Mouse (Mus musculus): ENCODE results near the gene Palm. TPM values are rescaled to one million over a fixed set of nuclear protein-coding genes. Genes with fewer than 3 reads are reported as not detected.

Palm gene
- total and polyA plus RNA-seq, 2 experiments from 2014 or later = 156 to 242 TPM

GRCm38 (mm10) chr10:79811736-79812637 is 18.6 kb downstream of the Palm start:
- Histone ChIP-seq H3K36me3 (ENCODE audit: insufficient read depth, low read length) (peaks cover 42% of the 10 kb centered on the region), H3K4me3 (ENCODE audit: low read length) (no peak overlapping the region)
- WGBS = 31% methylated on average over 15 of the region's 15 CpGs

GRCm38 (mm10) chr10:79814271-79814842 is 21.0 kb downstream of the Palm start:
- TF ChIP-seq CTCF (IDR thresholded peaks at IDR 0.05; ENCODE audit: low read depth) = no peak
- 81% methylated on average over 5 of the region's 5 CpGs for WGBS
- H3K9ac ChIP-seq (replicated peaks; ENCODE audit: low read length) = no peak overlapping the region
- H3K9me3 ChIP-seq (ENCODE audit: low read length) = no peaks in the 10 kb centered on the region
- no peaks in the 10 kb centered on the region for H3K4me1 ChIP-seq (ENCODE audit: insufficient read depth, low read length)
- DNase-seq (ENCODE audit: low spot score) = no peak
- no peaks in the 10 kb centered on the region for H3K27me3 ChIP-seq (ENCODE audit: insufficient read depth, low read length)
- H3K4me3 ChIP-seq (ENCODE audit: low read length) = no peak overlapping the region
- peak; percentile 27; the same call in 1 of the 2 replicates for ATAC-seq
- no peak overlapping the region for H3K27ac ChIP-seq
- H3K4me2 ChIP-seq (ENCODE audit: low read depth, low read length) = no peak overlapping the region
- H3K36me3 ChIP-seq (ENCODE audit: insufficient read depth, low read length) = peaks cover 33% of the 10 kb centered on the region

More at GRCm38 (mm10) chr10:79811736-79812637, 18.6 kb downstream of the Palm start:
- no peak overlapping the region for H3K27ac ChIP-seq
- DNase-seq (ENCODE audit: low spot score) (peak; percentile 85), ATAC-seq (peak; percentile 57)
- H3K9me3 ChIP-seq (ENCODE audit: low read length) = no peaks in the 10 kb centered on the region
- no peaks in the 10 kb centered on the region for H3K27me3 ChIP-seq (ENCODE audit: insufficient read depth, low read length)
- H3K4me1 ChIP-seq (ENCODE audit: insufficient read depth, low read length) = no peaks in the 10 kb centered on the region
- peak; percentile 98 for TF ChIP-seq CTCF (IDR thresholded peaks at IDR 0.05; ENCODE audit: low read depth)
- no peak overlapping the region for H3K9ac ChIP-seq (replicated peaks; ENCODE audit: low read length)
- H3K4me2 ChIP-seq (ENCODE audit: low read depth, low read length) = no peak overlapping the region

- 83% methylated on average over 12 of the region's 12 CpGs for WGBS
- TF ChIP-seq CTCF (IDR thresholded peaks at IDR 0.05; ENCODE audit: low read depth) = no peak
- H3K36me3 ChIP-seq (ENCODE audit: insufficient read depth, low read length) = peaks cover 35% of the 10 kb centered on the region
- H3K27me3 ChIP-seq (ENCODE audit: insufficient read depth, low read length) = no peaks in the 10 kb centered on the region
- no peak for DNase-seq (ENCODE audit: low spot score)
- no peaks in the 10 kb centered on the region for H3K9me3 ChIP-seq (ENCODE audit: low read length)
- no peak overlapping the region for H3K27ac ChIP-seq
- H3K4me3 ChIP-seq (ENCODE audit: low read length) = no peak overlapping the region
- no peak overlapping the region for H3K4me2 ChIP-seq (ENCODE audit: low read depth, low read length)
- H3K9ac ChIP-seq (replicated peaks; ENCODE audit: low read length) = no peak overlapping the region
- no peaks in the 10 kb centered on the region for H3K4me1 ChIP-seq (ENCODE audit: insufficient read depth, low read length)
- ATAC-seq = no peak
Observed at GRCm38 (mm10) chr10:79815671-79816494, 22.5 kb downstream of the Palm start.

DNA sequence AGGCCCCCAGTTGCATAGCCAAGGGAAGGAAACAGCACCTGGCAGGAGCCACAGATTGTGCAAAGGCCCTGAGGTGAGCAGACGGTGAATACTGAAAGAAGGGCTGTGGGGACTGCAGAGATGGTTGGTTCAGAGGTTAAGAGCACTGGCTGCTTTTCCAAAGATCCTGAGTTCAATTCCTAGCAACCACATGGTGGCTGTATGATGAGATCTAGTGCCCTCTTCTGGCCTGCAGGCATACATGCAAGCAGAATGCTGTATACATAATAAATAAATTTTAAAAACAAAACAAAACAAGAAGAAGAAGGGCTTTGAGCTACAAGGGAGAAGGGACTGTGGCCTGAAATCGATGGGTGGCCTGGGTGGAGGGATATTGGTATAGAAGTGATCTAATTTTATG is 23.7 kb downstream of the Palm start:
- WGBS = 77% methylated on average over 2 of the region's 2 CpGs
- H3K4me1 ChIP-seq (ENCODE audit: insufficient read depth, low read length) = no peaks in the 10 kb centered on the region
- no peak overlapping the region for H3K4me3 ChIP-seq (ENCODE audit: low read length)
- no peak for DNase-seq (ENCODE audit: low spot score)
- H3K4me2 ChIP-seq (ENCODE audit: low read depth, low read length) = no peak overlapping the region
- ATAC-seq = no peak
- TF ChIP-seq CTCF (IDR thresholded peaks at IDR 0.05; ENCODE audit: low read depth) = peak; percentile 62
- no peaks in the 10 kb centered on the region for H3K27me3 ChIP-seq (ENCODE audit: insufficient read depth, low read length)
- H3K9ac ChIP-seq (replicated peaks; ENCODE audit: low read length) = no peak overlapping the region
- H3K27ac ChIP-seq = no peak overlapping the region
- H3K36me3 ChIP-seq (ENCODE audit: insufficient read depth, low read length) = peaks cover 33% of the 10 kb centered on the region
- H3K9me3 ChIP-seq (ENCODE audit: low read length) = no peaks in the 10 kb centered on the region

- Histone ChIP-seq H3K36me3 (ENCODE audit: insufficient read depth, low read length) (peaks cover 29% of the 10 kb centered on the region), H3K9me3 (ENCODE audit: low read length) (no peaks in the 10 kb centered on the region), H3K4me1 (ENCODE audit: insufficient read depth, low read length) (no peaks in the 10 kb centered on the region), H3K4me3 (ENCODE audit: low read length) (no peak overlapping the region), H3K4me2 (ENCODE audit: low read depth, low read length) (no peak overlapping the region), H3K27ac (no peak overlapping the region), H3K9ac (replicated peaks; ENCODE audit: low read length) (no peak overlapping the region; the same call in 1 of the 2 replicates), H3K27me3 (ENCODE audit: insufficient read depth, low read length) (no peaks in the 10 kb centered on the region)
- WGBS = 63% methylated on average over 4 of the region's 4 CpGs
- ATAC-seq (no peak), DNase-seq (ENCODE audit: low spot score) (no peak)
- no peak for TF ChIP-seq CTCF (IDR thresholded peaks at IDR 0.05; ENCODE audit: low read depth)
Observed at GRCm38 (mm10) chr10:79818225-79818624, 24.9 kb downstream of the Palm start.

DNA sequence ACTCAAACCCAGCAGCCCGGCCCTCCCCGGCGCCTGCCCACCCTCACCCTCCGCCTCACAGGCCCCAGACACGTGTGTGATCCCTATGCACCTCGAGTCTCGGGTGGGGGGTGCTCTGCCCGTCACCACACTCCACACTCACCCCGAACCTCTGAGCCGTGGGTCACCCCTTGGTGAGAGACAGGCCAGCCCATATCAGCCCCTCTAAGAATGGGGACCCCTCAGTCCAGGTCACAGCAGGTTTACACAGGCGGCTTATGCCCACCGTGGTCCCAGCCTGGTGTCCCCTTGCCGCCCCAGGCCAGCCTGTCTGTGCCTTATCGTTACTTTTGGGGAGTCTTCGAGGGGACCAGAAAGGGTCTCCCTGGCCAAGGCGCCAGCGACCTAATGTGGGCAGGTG is 26.2 kb downstream of the Palm start:
- H3K27ac ChIP-seq = no peak overlapping the region
- H3K27me3 ChIP-seq (ENCODE audit: insufficient read depth, low read length) = no peaks in the 10 kb centered on the region
- no peaks in the 10 kb centered on the region for H3K4me1 ChIP-seq (ENCODE audit: insufficient read depth, low read length)
- H3K9ac ChIP-seq (replicated peaks; ENCODE audit: low read length) = no peak overlapping the region
- TF ChIP-seq CTCF (IDR thresholded peaks at IDR 0.05; ENCODE audit: low read depth) = no peak
- no peaks in the 10 kb centered on the region for H3K9me3 ChIP-seq (ENCODE audit: low read length)
- no peak overlapping the region for H3K4me2 ChIP-seq (ENCODE audit: low read depth, low read length)
- DNase-seq (ENCODE audit: low spot score) (no peak), ATAC-seq (peak; percentile 24; the same call in 1 of the 2 replicates)
- H3K4me3 ChIP-seq (ENCODE audit: low read length) = no peak overlapping the region
- 90% methylated on average over 17 of the region's 17 CpGs for WGBS
- peaks cover 29% of the 10 kb centered on the region for H3K36me3 ChIP-seq (ENCODE audit: insufficient read depth, low read length)
